In the genomic region with DNA sequence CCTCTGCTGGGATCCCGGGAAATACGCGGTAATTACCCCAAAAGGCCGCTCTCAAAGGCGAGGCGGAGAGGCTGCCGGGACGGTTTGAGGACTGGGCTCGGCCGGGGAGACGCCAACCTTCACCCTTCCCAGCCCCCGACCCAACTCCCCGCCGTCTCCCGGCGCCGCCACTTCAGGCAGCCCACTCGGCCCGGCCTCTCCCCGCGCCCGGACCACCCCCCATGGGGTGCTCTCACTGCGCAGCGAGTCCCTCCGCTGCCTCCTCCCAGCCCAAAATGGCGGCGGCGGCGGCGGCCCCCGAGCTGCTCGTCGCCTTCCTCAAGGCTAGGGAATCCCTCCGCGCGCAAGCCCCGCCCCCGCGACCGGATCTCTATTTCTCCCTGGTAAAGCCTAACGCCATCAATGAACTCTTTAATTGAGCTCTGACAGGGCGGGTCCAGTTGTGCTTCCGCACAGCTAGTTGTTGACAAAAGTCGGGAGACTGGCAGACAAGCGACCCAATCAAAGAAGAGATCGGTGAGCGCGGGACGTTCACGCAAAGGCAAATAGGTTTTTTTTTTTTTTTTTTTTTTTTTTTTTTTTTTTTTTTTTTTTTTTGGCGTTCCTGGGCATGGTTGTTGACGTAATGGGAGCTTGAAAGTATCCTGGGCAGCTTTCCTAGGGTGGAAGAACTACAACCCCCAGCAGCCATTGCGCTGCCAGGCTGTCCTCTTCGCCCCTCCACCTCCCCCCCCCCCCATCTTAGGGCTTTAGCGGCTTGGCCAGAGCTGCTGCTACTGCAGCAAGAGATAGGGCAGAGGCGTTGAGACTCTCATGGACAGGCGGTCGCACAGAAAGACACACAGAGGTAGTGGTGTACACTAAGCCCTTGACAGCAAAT, we compare ENCODE assay signal across 8 mouse cellular contexts. TPM values are rescaled to one million over a fixed set of nuclear protein-coding genes. Genes with fewer than 3 reads are reported as not detected.
DNase-seq lines count a peak whose midpoint lies in the region; ATAC-seq lines count a peak whose summit lies in the region.

No protein-coding gene starts in this region.

- peak; percentile 86 for ATAC-seq in megakaryocyte progenitor cell, adult 5-6 weeks (replicated peaks; ENCODE audit: poor library complexity)

- peak; percentile 100 for DNase-seq in adipocyte (ENCODE audit: low spot score)
- DNase-seq in embryo, embryonic 10 days (ENCODE audit: low spot score): peak; percentile 98
- peak; percentile 100 for DNase-seq in gastrocnemius, postnatal 10 days
- peak; percentile 100 for DNase-seq in induced T-regulatory cell, adult 2 months (ENCODE audit: low read depth)
- peak; percentile 99 to 100 for DNase-seq in left cerebral cortex, adult 9 months (ENCODE audit: low spot score in 2 of 2)
- peak; percentile 100 for DNase-seq in right cerebral cortex, postnatal 14 days
- DNase-seq in urinary bladder, postnatal 36 days (ENCODE audit: low spot score in 2 of 2): peak; percentile 100

RNA-seq across cellular contexts. Expression of gene Hexim2, which starts 0.6 kb away (rescaled TPM):
- 1 to 10 TPM; 5.8 to 6.7 TPM for total RNA-seq in gastrocnemius, postnatal 10 days (2021)
- 1.2 and 1.8 TPM in 2 replicates for total RNA-seq in megakaryocyte progenitor cell, adult 5-6 weeks (2015)
- 3.5 and 3.9 TPM in 2 replicates for total RNA-seq in megakaryocyte progenitor cell, adult 5-6 weeks (2017)

RNA-seq across cellular contexts. Expression of gene Hexim1, which starts 16.8 kb away (rescaled TPM):
- total RNA-seq in gastrocnemius, postnatal 10 days (2021): 10 to 100 TPM; 24.0 to 26.7 TPM
- total RNA-seq in megakaryocyte progenitor cell, adult 5-6 weeks (2015): 10.7 and 13.0 TPM in 2 replicates
- 21.2 and 27.9 TPM in 2 replicates for total RNA-seq in megakaryocyte progenitor cell, adult 5-6 weeks (2017)

RNA-seq across cellular contexts. Expression of gene Acbd4, which starts 31.3 kb away (rescaled TPM):
- 10 to 100 TPM; 34.9 to 50.5 TPM for total RNA-seq in gastrocnemius, postnatal 10 days (2021)
- total RNA-seq in megakaryocyte progenitor cell, adult 5-6 weeks (2015): 1.5 and 2.0 TPM in 2 replicates
- 5.0 and 7.2 TPM in 2 replicates for total RNA-seq in megakaryocyte progenitor cell, adult 5-6 weeks (2017)

RNA-seq across cellular contexts. Expression of gene Plcd3, which starts 31.4 kb away (rescaled TPM):
- total RNA-seq in gastrocnemius, postnatal 10 days (2021): 1 to 10 TPM; 5.8 to 8.6 TPM
- total RNA-seq in megakaryocyte progenitor cell, adult 5-6 weeks (2015): 0.17 TPM in 1 of 2 replicates, not detected in the other
- not detected in 2 replicates for total RNA-seq in megakaryocyte progenitor cell, adult 5-6 weeks (2017)

RNA-seq across cellular contexts. Expression of gene Fmnl1, which starts 38.1 kb away (rescaled TPM):
- 1 to 10 TPM; 6.3 to 8.9 TPM for total RNA-seq in gastrocnemius, postnatal 10 days (2021)
- 74.3 and 76.3 TPM in 2 replicates for total RNA-seq in megakaryocyte progenitor cell, adult 5-6 weeks (2015)
- total RNA-seq in megakaryocyte progenitor cell, adult 5-6 weeks (2017): 17.3 and 36.5 TPM in 2 replicates

Comparison
In these comparisons a context has a peak if more than half of its experiments do, and no peak if none do; other contexts are left out.
1. Peak in every context shown above with its lines: DNase-seq and ATAC-seq.
2. RNA of gene Acbd4, which starts 31.3 kb away (total RNA-seq): 34.9 to 50.5 TPM in gastrocnemius, postnatal 10 days; 1.5 to 7.2 TPM in megakaryocyte progenitor cell, adult 5-6 weeks; every median in the first group is over 4 times any median in the second.